Mouse (Mus musculus) megakaryocyte, embryonic 14.5 days (primary cell): Measurements from ENCODE around the gene Lypd6b. TPM values are rescaled to one million over a fixed set of nuclear protein-coding genes. Genes with fewer than 3 reads are reported as not detected.

ENCODE experiments used
- H3K27me3 ChIP-seq: replicated peaks from 2 replicates; pipeline ENCODE3; 2012; ENCODE audit warnings: inconsistent platforms
- H3K36me3 ChIP-seq: replicated peaks from 2 replicates; pipeline ENCODE3; 2012; ENCODE audit warnings: low read length, inconsistent platforms, mixed read lengths
- H3K4me1 ChIP-seq: 2 replicates; pipeline ENCODE4 v1.6.1; 2012; ENCODE audit warnings: inconsistent platforms
- H3K4me3 ChIP-seq: replicated peaks from 2 replicates; pipeline ENCODE3; 2012; ENCODE audit warnings: moderate library complexity, mild to moderate bottlenecking, inconsistent platforms
- H3K9me3 ChIP-seq: 2 replicates; pipeline ENCODE4 v1.6.1; 2012; ENCODE audit warnings: inconsistent platforms
- FLI1 ChIP-seq: IDR thresholded peaks from 2 replicates; pipeline ENCODE4 v1.6.1; 2012; ENCODE audit warnings: low read length, inconsistent platforms, mixed read lengths
- GATA1 ChIP-seq: IDR thresholded peaks from 3 replicates; pipeline ENCODE4 v1.6.1; 2012; ENCODE audit warnings: mixed read lengths, low read length, inconsistent platforms, borderline replicate concordance
- polyA plus RNA-seq: library from polyadenylated mRNA; stranded (reverse); fragments of >175 nt; gene quantifications from 2 replicates; pipeline ENCODE4 v1.2.3, GENCODE M21; 2012; ENCODE audit warnings: low replicate concordance; ENCODE audit not compliant: insufficient read depth

The Lypd6b gene
- polyA plus RNA-seq, 1 experiment = not detected

GRCm38 (mm10) chr2:49789078-49789477, 1.6 kb downstream of the Lypd6b start:
- Histone ChIP-seq H3K4me1 (peaks cover 15% of the 10 kb centered on the region), H3K36me3 (no peaks in the 10 kb centered on the region), H3K9me3 (peaks cover 15% of the 10 kb centered on the region), H3K27me3 (peaks cover 62% of the 10 kb centered on the region), H3K4me3 (no peak overlapping the region)
- no peak for TF ChIP-seq GATA1
- no peak for TF ChIP-seq FLI1

DNA sequence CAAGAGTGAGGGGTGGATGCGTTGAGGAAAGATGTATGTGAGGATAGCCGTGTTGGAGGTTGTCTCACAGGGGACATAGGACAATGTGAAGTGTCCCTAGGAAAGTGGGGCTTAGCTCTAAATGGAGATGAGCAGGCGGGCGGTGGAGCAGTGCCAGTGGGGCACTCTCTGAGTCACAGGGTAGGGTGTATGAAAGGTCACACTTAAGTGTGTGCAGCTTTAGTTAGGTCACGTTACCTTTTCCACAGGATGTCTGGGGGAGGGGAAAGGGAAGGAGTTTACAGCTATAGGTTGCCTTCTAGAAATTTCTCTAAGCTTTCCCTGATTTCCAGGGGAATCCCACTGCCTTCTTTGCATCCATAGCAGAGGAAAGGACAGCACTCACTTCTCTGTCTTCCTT, 2.0 kb downstream of the Lypd6b start:
- H3K27me3 ChIP-seq = peaks cover 60% of the 10 kb centered on the region
- peaks cover 11% of the 10 kb centered on the region for H3K9me3 ChIP-seq
- no peak for TF ChIP-seq GATA1
- TF ChIP-seq FLI1 = no peak
- H3K36me3 ChIP-seq = no peaks in the 10 kb centered on the region
- H3K4me3 ChIP-seq = no peak overlapping the region
- H3K4me1 ChIP-seq = peaks cover 16% of the 10 kb centered on the region

GRCm38 (mm10) chr2:49797444-49798143, 10.1 kb downstream of the Lypd6b start:
- Histone ChIP-seq H3K27me3 (peaks cover 3% of the 10 kb centered on the region), H3K4me3 (no peak overlapping the region), H3K9me3 (no peaks in the 10 kb centered on the region), H3K36me3 (no peaks in the 10 kb centered on the region), H3K4me1 (peaks cover 8% of the 10 kb centered on the region)
- TF ChIP-seq GATA1 = no peak
- TF ChIP-seq FLI1 = no peak

DNA sequence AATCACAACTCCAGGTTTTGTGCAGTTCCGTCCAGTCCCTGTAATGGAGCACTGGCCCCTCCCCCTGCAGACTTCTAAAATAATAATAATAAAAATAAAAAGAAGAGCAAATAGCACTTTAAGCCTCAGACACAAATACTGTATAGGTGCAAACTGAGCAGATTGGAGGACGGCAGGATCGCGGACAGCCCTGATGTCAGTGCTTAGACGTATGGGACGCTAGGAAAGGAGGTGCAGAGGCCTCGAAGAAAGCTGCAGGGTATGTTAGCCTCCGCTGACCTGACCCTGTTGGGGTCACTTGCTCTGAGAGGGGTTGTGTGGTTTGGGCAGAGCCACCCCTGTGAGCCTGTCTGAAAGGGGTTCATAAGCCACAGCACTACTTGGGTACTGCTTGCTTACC, 17.0 kb downstream of the Lypd6b start:
- Histone ChIP-seq H3K4me1 (peaks cover 4% of the 10 kb centered on the region), H3K9me3 (peaks cover 7% of the 10 kb centered on the region; the same call in 1 of the 2 replicates), H3K27me3 (peaks cover 9% of the 10 kb centered on the region), H3K4me3 (no peak overlapping the region), H3K36me3 (no peaks in the 10 kb centered on the region)
- TF ChIP-seq GATA1 = no peak
- no peak for TF ChIP-seq FLI1

DNA sequence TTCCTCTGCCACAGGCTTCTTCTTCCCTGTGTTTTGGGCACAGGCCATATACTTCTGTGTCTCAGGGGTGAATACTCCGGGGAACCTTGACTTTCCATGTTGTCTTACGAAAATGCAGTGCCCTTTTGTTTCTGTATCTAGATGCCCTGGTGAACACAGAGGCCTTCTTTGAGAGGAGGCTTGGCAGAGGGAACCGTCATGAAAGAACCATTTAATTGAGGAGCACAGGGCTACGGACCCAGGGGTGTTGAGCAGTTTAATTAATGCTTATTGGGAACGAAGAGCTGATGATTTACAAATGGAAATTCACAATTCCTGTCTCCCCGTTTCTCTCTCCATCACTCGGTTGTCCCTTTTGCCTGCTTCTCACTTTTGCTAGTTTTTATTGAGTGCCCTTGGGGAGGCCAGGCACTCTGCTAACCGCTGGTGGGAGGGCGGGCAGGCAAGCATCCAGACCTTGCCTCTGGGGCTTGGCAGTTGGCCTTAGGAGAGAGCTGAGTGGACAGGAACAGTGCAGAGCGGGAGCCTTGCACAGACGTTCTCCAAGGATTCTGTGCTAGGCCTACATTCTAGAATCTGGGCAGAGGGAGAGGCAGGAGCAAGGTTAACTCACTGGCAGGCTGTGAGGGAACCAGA, 18.4 kb downstream of the Lypd6b start:
- Histone ChIP-seq H3K9me3 (peaks cover 7% of the 10 kb centered on the region; the same call in 1 of the 2 replicates), H3K4me1 (peaks cover 9% of the 10 kb centered on the region), H3K27me3 (peaks cover 9% of the 10 kb centered on the region), H3K4me3 (no peak overlapping the region), H3K36me3 (no peaks in the 10 kb centered on the region)
- no peak for TF ChIP-seq FLI1
- TF ChIP-seq GATA1 = no peak

DNA sequence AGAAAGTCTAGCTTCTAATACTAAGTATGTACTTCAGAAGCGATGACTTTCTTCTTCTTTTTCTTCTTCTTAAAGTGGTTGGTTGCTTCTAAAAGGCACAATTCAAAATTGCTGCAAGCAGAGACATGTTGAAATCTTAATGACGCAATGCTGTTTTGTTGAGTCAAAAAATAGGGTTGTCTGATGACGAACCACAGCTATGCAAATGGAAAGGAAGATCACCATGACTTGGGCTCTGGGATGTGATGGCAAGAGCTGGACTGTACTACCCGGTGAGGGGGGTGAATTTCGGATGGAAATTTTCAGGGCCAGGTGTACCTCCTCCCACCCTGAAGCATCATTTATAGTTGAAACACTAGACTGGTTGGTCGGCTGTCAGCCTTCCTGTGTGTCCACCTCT, 22.0 kb downstream of the Lypd6b start:
- Histone ChIP-seq H3K36me3 (no peaks in the 10 kb centered on the region), H3K9me3 (peaks cover 7% of the 10 kb centered on the region; the same call in 1 of the 2 replicates), H3K4me1 (peaks cover 38% of the 10 kb centered on the region), H3K4me3 (peak overlapping the region; percentile 38), H3K27me3 (peaks cover 8% of the 10 kb centered on the region)
- TF ChIP-seq FLI1 = no peak
- TF ChIP-seq GATA1 = no peak

DNA sequence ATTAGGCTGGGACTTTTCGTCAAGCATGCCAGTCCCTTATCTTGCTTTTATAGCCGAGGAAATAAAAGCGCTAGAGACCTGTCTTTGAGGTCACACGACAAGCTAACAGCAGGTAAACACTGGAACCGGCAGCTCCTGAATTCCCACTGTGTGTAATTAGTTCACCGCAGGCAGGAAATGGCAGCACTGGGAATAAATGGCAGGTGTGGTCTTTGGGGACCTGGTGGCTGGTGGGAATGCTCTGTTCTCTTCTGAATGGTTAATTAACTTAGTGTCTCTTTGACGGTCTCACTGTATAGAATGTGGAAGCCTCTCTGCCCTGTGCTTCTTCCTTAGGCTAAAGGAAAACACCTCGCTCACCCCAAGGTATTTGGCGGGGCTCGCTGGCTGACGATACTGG, 23.9 kb downstream of the Lypd6b start:
- no peaks in the 10 kb centered on the region for H3K36me3 ChIP-seq
- peaks cover 4% of the 10 kb centered on the region for H3K27me3 ChIP-seq
- peaks cover 38% of the 10 kb centered on the region for H3K4me1 ChIP-seq
- peaks cover 7% of the 10 kb centered on the region; the same call in 1 of the 2 replicates for H3K9me3 ChIP-seq
- no peak for TF ChIP-seq GATA1
- no peak for TF ChIP-seq FLI1
- H3K4me3 ChIP-seq = no peak overlapping the region

DNA sequence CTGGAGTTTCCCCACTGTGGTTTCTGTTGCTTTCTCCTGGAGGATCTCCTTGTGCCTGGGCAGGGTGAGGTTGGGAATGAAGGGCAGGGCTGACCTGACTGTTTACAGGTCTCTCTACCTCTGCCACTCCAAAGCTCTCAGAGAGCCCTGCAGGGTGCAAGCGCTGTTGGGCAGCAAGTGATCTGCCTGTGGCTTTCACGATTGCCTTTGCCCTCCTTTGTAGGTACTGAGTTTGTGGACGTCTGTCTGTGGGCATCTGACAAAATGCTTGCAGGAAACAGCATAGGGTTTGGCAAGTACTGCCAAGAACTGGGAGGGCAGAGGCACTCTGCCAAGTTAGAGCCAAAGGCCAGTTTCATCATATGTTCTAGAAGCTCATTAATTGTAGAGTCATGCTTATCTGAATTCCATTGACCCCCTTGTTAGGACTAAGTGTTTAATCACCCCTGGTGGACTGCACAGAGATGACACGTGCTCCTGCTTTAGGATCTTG, 24.4 kb downstream of the Lypd6b start:
- TF ChIP-seq GATA1 = no peak
- TF ChIP-seq FLI1 = no peak
- H3K4me1 ChIP-seq = peaks cover 43% of the 10 kb centered on the region
- peaks cover 7% of the 10 kb centered on the region; the same call in 1 of the 2 replicates for H3K9me3 ChIP-seq
- H3K27me3 ChIP-seq = peaks cover 6% of the 10 kb centered on the region
- H3K36me3 ChIP-seq = no peaks in the 10 kb centered on the region
- H3K4me3 ChIP-seq = no peak overlapping the region

DNA sequence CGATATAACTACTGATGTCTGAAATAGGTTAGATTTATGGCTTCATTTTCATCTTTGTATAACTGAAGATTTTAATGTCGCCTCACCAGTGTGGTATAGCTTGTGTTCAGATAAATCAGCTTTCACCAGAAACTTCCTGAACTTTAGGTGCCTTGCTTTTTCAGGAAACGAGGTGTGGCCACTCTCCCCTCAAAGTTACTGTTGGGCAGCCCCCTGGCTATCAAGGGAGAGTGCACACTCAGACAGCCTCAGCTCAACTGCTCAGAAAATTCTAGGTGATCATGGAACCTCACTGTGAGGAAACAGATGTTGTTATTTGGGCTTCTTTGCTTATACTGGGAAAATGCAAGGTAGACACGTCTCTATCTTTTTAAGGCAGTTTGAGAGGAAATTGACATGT, 25.7 kb downstream of the Lypd6b start:
- peaks cover 44% of the 10 kb centered on the region for H3K4me1 ChIP-seq
- peaks cover 10% of the 10 kb centered on the region for H3K27me3 ChIP-seq
- no peaks in the 10 kb centered on the region for H3K36me3 ChIP-seq
- H3K9me3 ChIP-seq = peaks cover under 1% of the 10 kb centered on the region; the same call in 1 of the 2 replicates
- no peak overlapping the region for H3K4me3 ChIP-seq
- TF ChIP-seq GATA1 (no peak), FLI1 (no peak)

DNA sequence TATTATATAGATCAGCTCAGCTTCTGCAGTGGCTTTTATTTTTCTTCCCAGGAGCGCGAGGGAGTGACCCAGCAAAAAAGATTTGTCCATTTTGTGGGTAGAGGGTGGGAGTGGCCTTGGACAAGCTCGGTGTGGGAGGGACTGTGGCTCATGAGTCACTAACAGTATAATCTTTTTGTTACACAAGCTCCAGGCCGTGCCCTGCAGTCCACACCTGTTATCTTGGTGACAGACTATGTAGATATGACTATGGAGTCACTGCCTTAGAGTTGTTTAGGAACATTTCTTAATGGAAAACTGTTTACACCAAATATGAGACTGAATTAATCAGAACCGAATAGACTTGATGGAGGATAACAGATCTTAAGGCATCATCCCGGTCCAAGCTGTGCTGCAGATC, 26.5 kb downstream of the Lypd6b start:
- TF ChIP-seq FLI1 (no peak), GATA1 (no peak)
- H3K4me1 ChIP-seq = peaks cover 44% of the 10 kb centered on the region
- H3K27me3 ChIP-seq = peaks cover 9% of the 10 kb centered on the region
- no peaks in the 10 kb centered on the region for H3K9me3 ChIP-seq
- peak overlapping the region; percentile 48 for H3K4me3 ChIP-seq
- H3K36me3 ChIP-seq = no peaks in the 10 kb centered on the region
